25 mouse cellular contexts compared by ENCODE assay signal in genomic region chr14:56302091-56302490, GRCm38 (mm10). TPM values are rescaled to one million over a fixed set of nuclear protein-coding genes. Genes with fewer than 3 reads are reported as not detected.
A peak's percentile ranks its signal among the peaks of the same experiment; 100 is the strongest.
DNase-seq lines count a peak whose midpoint lies in the region; ATAC-seq and TF ChIP-seq lines count a peak whose summit lies in the region.
"Had no signal": no experiment of that assay in that cellular context is flagged by ENCODE, and none has a peak within 500 bp of the region (broad histone marks: within the 10 kb centered on the region; RNA-seq: fewer than 3 reads in every experiment).

No protein-coding gene starts in this region.

- H3K4me2 ChIP-seq in neural tube, embryonic 15.5 days = no peak overlapping the region
- H3K4me2 ChIP-seq: embryonic facial prominence, embryonic 13.5 days; embryonic facial prominence, embryonic 15.5 days; forebrain, embryonic 12.5 days had no signal

- no peaks in the 10 kb centered on the region for H3K36me3 ChIP-seq in neural tube, embryonic 15.5 days
- H3K36me3 ChIP-seq: embryonic facial prominence, embryonic 13.5 days; embryonic facial prominence, embryonic 15.5 days; forebrain, embryonic 10.5 days; forebrain, embryonic 12.5 days had no signal

- peak; percentile 47 for DNase-seq in cerebellum, postnatal 14 days
- no peak for DNase-seq in cerebellum, postnatal 4 days (ENCODE audit: low spot score in 2 of 2)
- DNase-seq in left cerebral cortex, postnatal 4 days = peak; percentile 48
- no peak for DNase-seq in left cerebral cortex, adult 2 months (ENCODE audit: extremely low spot score in 1 of 2, low spot score in 2 of 2)
- peak; percentile 2 for DNase-seq in neural tube, embryonic 10.5 days (ENCODE audit: extremely low spot score, low spot score)
- DNase-seq: adrenal gland, adult 2 months; adrenal gland, postnatal 10 days; adrenal gland, postnatal 25 days; cerebellum, adult 11 months; cerebellum, adult 18-20 months; cerebellum, adult 9-10 months; cerebellum, postnatal 25 days; embryo, embryonic 11 days had no signal

- H3K9ac ChIP-seq in neural tube, embryonic 15.5 days (replicated peaks) = no peak overlapping the region
- H3K9ac ChIP-seq: embryonic facial prominence, embryonic 13.5 days; embryonic facial prominence, embryonic 15.5 days; forebrain, embryonic 12.5 days had no signal

- ATAC-seq in neural tube, embryonic 15.5 days (ENCODE audit: low FRiP score) = no peak
- ATAC-seq: forebrain, embryonic 14.5 days; forebrain, embryonic 16.5 days had no signal

- H3K9me3 ChIP-seq in neural tube, embryonic 15.5 days (replicated peaks) = no peaks in the 10 kb centered on the region
- H3K9me3 ChIP-seq: embryonic facial prominence, embryonic 13.5 days; embryonic facial prominence, embryonic 15.5 days; forebrain, embryonic 10.5 days; forebrain, embryonic 12.5 days had no signal

- no peaks in the 10 kb centered on the region for H3K27me3 ChIP-seq in neural tube, embryonic 15.5 days (replicated peaks)
- H3K27me3 ChIP-seq: embryonic facial prominence, embryonic 13.5 days; embryonic facial prominence, embryonic 15.5 days; forebrain, embryonic 12.5 days had no signal

- no peak overlapping the region for H3K4me3 ChIP-seq in left cerebral cortex, adult 2 months
- no peak overlapping the region for H3K4me3 ChIP-seq in neural tube, embryonic 15.5 days (replicated peaks)
- H3K4me3 ChIP-seq: embryonic facial prominence, embryonic 13.5 days; embryonic facial prominence, embryonic 15.5 days; erythroblast, embryonic 14.5 days; forebrain, embryonic 10.5 days; forebrain, embryonic 12.5 days had no signal

- no peak for TF ChIP-seq CTCF in left cerebral cortex, adult 2 months (IDR thresholded peaks at IDR 0.05)

- intact Hi-C loops in left cerebral cortex, postnatal 4 days (cut with DNase I) = no loop called here
- intact Hi-C loops in left cerebral cortex, adult 2 months (cut with DNase I) = loop anchor here (5.0 kb wide), 1 partner anchor 95 kb away; no protein-coding TSS in a partner anchor

- H3K27ac ChIP-seq in left cerebral cortex, adult 2 months = no peak overlapping the region
- H3K27ac ChIP-seq in neural tube, embryonic 15.5 days (replicated peaks) = no peak overlapping the region
- H3K27ac ChIP-seq: embryonic facial prominence, embryonic 13.5 days; embryonic facial prominence, embryonic 15.5 days; forebrain, embryonic 10.5 days; forebrain, embryonic 12.5 days had no signal

- WGBS in neural tube, embryonic 15.5 days = 95% methylated on average over 3 of the region's 3 CpGs

- H3K4me1 ChIP-seq in neural tube, embryonic 15.5 days = no peaks in the 10 kb centered on the region
- H3K4me1 ChIP-seq: embryonic facial prominence, embryonic 13.5 days; embryonic facial prominence, embryonic 15.5 days; forebrain, embryonic 10.5 days; forebrain, embryonic 12.5 days had no signal

RNA-seq across cellular contexts. Expression of gene Gzmb, which starts 40.0 kb away (rescaled TPM):
- total RNA-seq in left cerebral cortex, postnatal 4 days (2021) = not detected
- not detected for total RNA-seq in left cerebral cortex, adult 2 months (2021)
- polyA plus RNA-seq in neural tube, embryonic 15.5 days (2015; fragmentation: Nextera tagmentation; extraction: Ambion mirVana) = 1.7 TPM in 1 of 2 replicates, not detected in the other
- total RNA-seq: adrenal gland, postnatal 25 days; ES-E14 had no signal
- polyA plus RNA-seq: brain, embryonic 14.5 days; C2C12; embryonic facial prominence, embryonic 11.5 days; erythroblast, embryonic 14.5 days; forebrain, embryonic 10.5 days; forebrain, embryonic 12.5 days; forebrain, embryonic 14.5 days; forebrain, embryonic 16.5 days had no signal

Comparison
In these comparisons a context has a peak if more than half of its experiments do, and no peak if none do; other contexts are left out.
1. DNase-seq: peak in cerebellum, postnatal 14 days (2 of 2), left cerebral cortex, postnatal 4 days (single experiment) and neural tube, embryonic 10.5 days (single experiment); none in cerebellum, postnatal 4 days (0 of 2) and left cerebral cortex, adult 2 months (0 of 2).